Mouse (Mus musculus) ovary, postnatal 14 days (tissue): Measurements from ENCODE around the gene Cib2.
"Not testable (repeated sequence)": the region's sequence is repeated elsewhere in the genome, so short reads cannot be mapped to it uniquely, and the experiment has no call there.

Source experiments
- DNase-seq: peaks from one replicate; pipeline ENCODE4 v3.0.0; 2022; ENCODE audit warnings: low spot score

The Cib2 gene

GRCm38 (mm10) chr9:54559771-54560471, at the start of gene Cib2:
Gene Cib2 (minus strand): TSS chr9:54560218.
- DNase-seq, result peak; percentile 52

DNA sequence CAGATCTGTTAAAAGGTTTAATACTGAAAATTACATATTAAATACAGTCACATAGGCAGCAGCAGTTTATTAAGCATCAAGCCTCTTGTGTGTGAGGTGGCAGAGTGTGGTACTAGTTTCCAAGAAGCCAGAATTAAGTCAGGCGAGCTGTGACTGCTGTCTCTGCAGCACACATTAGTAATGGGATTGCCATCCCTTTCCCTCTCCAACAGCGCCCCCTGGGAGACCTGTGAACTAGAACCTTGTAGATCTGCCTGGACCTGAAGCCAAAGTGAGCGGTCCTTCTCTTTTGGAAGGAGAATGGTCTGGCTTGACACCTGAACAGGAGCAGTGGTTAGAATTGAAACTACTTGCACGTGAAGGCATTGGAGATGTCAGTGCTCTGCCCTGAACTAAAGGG, 44.9 kb upstream of the Cib2 start:
- DNase-seq, result peak; percentile 41

DNA sequence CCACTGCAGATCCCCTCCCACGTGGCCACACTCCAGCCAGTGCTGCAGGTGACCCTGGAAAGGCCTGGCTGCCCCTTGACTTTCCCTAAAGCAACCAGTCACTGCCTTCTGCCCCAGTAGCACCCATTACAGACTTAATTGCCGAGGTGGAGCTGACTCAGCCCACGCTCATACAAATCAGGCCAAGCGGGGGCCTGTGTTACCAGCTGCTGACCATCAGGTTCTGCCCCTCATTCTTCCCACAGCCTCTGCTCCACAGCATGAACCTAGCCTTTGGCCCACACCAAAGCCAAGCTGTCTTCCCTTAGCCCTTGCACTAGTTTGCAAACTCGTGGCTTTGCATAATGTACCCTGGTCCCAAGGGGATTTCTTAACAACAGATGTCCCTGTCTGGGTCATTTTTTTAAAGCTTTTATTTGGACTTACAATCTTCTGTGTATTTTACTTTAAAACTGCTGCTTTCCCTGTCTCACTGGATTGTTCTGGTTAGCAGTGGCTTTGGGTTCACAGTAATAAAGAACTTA, 44.2 kb upstream of the Cib2 start:
- DNase-seq, result no peak

DNA sequence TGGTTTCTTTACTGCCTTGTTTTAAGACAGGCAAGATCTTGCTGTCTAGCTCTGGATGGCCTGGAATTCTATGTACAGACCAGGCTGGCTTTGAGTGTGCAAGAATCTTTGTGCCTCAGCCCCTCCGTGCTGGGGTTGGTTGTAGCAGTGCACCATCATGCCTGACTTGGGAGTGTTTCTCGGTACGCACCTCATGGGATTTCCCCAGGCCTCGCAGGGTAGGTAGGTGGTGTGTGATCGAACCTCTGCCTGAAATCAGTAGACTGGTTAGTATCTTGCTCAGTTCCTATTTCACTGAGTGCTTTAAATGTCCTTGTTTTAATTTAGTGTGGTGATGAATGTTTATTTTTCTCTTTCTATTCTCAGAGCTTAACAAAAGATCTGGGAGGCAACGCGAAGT, 42.9 kb upstream of the Cib2 start:
- DNase-seq, result no peak

DNA sequence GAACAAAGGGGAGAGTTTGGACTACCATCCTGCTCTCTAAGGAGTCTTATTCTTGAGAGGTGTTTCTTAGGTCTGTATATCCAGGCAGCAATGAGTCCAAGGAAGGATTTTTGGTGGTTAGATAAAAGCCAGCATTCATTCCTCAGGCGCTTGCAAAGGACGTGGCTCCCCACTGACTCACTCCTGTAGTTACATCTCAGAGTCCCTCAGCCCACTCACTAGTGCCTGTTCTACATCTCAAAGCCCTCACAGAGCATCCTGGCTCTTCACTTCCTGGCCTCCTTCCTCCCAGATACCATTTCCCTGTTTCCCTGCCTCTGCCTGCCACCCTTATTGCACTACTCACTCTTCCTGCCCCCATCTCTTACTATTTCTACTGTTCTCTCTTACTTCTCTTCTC, 42.4 kb upstream of the Cib2 start:
- no peak for DNase-seq

DNA sequence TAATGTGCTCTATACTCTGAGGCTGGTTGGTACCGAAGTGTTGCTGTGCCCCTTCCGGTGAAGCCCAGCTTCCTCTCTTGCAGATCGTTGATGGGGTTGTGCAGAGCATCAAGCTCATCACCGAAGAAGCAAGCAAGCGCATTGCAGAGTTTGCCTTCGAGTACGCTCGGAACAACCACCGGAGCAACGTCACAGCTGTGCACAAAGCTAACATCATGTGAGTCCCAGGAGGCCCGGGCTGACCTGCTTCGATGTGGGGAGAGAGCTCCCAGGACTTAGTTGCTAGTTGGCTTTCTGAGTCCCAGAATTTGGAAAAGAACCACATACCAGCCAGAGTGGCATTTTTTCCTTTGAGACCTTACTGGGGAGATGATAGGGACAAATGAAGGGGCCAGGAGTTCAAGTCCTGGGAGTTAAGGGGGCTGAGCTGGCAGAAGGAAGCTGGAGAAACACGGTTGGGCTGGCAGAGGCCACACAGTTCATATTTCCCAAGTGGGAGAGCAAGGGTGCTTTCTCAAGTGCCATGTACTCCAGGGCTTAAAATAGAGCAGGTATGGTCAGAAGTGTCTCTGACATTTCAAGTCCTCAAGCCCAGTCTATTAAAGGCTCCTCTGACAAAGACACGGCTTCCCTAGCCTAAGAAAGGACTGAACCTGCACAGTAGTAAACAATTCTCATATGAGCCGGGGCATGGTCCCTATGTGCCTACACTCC, 36.9 kb upstream of the Cib2 start:
- no peak for DNase-seq

- not testable (repeated sequence) for DNase-seq
Measured at GRCm38 (mm10) chr9:54593652-54594051, 33.6 kb upstream of the Cib2 start.

DNA sequence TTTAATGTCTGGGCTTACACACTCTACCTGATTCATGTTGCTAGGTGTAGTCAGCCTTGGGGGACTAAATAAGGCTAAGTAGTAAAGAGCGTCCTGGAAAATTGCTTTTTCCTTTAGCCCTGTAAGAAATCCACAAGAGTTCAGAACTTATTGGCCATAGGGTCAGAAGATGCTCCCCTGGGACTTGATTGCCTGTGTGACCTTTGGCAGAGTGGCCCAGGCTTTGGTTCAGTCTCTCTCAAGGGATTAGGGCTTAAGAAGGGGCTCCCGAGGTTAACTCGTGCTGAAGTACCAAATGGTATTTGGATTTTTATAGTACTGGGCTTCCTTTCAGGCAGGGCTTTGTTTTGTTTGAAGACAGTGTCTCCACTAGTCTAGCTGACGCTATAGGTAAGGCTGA, 27.8 kb upstream of the Cib2 start:
- no peak for DNase-seq

- DNase-seq, result peak; percentile 97
Measured at GRCm38 (mm10) chr9:54586199-54587061, 26.4 kb upstream of the Cib2 start, which contains the start of gene Idh3a. Gene Idh3a (plus strand): TSS chr9:54586334.

GRCm38 (mm10) chr9:54585839-54586198, 25.8 kb upstream of the Cib2 start:
- no peak for DNase-seq

DNA sequence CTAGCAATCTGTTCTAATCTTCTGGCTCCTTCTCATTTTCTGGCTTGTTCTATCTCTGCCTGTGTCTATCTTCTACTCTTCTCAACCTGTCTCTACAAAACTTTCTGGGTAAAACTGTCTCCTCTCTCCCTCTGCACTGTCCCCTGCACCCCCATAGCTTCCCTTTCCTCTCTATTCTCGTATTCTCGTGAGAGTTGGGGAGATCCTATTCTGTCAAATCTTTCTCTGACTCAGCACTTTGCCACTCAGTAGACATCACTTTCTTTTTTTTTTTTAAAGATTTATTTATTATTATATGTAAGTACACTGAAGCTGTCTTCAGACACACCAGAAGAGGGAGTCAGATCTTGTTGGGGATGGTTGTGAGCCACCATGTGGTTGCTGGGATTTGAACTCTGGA, 24.1 kb upstream of the Cib2 start:
- DNase-seq, result not testable (repeated sequence)

- no peak for DNase-seq
Measured at GRCm38 (mm10) chr9:54583712-54584111, 23.7 kb upstream of the Cib2 start.

DNA sequence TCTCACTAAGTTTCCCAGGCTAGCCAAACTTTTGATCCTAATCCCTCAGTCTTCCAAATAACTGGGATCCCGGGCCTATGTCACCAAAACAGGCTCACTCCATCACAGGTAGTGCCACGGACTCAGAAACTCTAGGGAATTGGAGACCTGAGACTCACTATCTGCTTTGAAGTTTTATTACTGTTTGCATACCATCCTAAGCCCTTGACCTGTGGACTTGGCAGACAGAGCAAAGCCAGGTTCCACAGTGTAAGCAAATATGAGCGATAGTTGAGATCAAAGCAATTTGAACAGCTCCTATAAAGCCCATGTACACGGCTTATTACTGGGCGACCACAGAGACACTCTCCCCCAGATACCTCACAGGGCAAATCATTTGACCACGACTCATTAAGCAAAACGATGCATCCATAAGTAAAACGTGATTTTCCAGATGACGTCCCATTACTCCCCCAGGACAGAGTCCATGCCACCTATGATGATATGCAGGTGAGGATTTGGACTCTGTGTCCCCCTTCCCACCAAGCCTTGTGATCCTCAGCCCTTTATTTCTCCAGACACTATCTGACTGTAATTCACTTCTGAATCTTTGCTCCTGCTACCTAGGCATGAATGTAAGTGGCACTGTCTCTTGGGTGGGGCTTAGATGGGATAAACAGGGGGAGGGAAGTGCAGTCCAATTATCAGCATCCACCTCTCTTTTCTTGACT, 11.3 kb upstream of the Cib2 start:
- DNase-seq, result no peak

DNA sequence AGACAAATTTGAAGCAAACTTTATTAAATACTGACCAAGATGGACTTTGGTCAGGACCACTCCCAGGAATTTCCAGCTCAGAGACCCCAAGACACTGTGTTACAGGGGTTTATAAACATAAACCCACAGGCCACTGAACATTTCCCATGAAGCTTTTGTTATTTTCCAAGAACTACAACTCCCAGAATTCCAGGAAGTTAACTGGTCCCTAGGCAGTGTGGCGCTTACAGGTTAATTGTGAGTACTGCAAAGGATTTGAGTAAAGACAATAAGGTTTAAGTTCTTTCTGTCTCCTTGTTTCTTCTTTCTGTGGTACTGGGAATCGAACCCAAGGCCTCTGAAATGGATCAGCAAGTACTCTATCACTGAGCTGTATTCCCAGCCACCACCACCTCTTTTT, 8.7 kb upstream of the Cib2 start:
- DNase-seq, result no peak

DNA sequence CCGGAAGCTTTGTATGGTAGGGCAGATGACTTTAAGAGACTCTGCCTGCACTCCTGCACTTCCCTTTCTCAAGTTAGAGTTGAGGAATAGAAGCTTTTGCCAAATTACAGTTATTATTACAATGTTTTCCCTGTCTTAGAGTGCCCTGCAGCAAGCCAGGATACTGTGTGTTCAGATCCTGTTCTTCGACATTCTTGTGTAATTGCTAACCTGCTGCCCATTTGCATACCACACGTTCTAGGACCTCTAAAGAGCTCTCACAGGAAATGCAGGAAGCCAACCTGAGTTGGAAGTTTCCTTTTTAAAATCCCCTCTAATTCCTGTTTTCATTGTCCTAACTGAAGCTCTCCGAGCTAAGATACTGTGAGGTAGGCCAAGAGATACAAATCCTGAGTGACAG, 6.9 kb upstream of the Cib2 start:
- no peak for DNase-seq

DNA sequence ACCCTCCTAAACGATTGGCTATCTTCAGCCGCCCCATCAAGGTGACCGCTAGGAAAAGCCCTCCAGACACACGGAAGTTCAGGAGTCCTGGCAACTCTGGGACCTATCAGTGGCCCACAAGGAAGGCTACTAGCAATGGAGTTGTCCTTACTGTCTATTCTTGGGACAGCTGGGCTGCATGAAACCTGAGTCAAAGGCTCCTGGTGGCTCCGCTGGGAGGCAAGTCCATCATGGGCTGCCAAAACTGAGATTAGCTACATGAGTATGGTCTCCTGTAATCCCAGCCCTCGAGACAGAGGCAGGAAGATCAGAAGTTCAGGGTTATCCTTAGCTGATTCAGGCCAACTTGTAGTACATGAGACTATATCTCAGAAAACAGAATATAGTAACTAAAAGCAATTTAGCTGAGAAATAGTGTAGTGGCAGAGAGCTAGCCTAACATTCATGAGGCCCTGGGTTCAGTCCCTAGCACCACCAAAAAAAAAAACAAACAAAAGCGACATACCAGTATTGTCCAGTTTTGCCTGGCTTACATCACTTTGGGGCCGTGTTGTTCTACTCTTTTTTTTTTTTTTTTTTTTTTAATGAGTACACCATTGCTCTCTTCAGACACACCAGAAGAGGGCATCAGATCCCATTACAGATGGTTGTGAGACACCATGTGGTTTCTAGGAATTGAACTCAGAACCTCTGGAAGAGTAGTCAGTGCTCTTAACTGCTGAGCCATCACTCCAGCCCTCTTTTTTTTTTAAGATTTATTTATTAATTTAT, 998 bp upstream of the Cib2 start:
- DNase-seq, result no peak

- DNase-seq, result no peak
Measured at GRCm38 (mm10) chr9:54558731-54559130, 1.3 kb downstream of the Cib2 start.

GRCm38 (mm10) chr9:54555044-54555443, 5.0 kb downstream of the Cib2 start:
- no peak for DNase-seq

GRCm38 (mm10) chr9:54552409-54552808, 7.6 kb downstream of the Cib2 start:
- no peak for DNase-seq

DNA sequence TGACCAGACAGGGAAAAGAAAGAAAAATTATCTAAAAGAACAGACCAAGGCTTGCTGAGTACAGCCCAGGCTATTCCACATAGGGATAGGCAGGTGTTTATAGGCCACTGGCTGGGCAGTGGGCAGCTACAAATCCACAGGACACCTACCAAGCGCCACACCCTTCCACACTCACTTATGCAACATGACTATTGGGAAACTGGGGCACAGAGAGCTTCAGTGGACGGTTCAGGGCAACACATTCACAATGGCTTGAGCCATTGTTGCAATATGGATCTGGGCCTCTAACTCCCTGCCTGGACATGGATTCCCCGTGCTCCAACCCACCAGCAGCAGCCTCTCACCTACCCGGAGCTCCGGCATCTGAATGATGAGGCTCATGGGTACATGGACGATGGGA, 10.6 kb downstream of the Cib2 start:
- DNase-seq, result no peak

DNA sequence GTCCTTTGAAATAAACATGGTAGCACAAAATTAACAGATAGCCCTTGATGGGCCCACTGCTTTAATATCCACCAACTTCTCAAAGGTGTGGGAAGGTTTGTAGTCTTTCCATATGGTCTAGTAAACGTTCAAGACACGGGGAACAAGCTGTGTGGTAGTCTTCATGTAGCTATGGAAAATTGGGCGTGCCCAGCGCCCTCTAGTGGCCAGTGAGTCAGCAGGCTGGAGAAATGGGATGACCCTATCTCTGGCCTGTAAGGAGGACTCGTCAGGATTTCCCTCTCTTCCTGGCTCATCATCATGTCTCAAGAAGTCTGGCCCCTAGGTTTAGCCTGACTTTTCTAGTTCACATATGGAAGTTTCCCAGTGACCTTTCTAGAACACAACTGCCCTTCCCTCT, 12.5 kb downstream of the Cib2 start:
- DNase-seq, result peak; percentile 28
